Mouse (Mus musculus): ENCODE data around the gene Myl9. TPM values are rescaled to one million over a fixed set of nuclear protein-coding genes. Genes with fewer than 3 reads are reported as not detected.
"Not testable (repeated sequence)": the region's sequence is repeated elsewhere in the genome, so short reads cannot be mapped to it uniquely, and the experiment has no call there.

Gene Myl9
- polyA plus RNA-seq, 1 experiment: 155 TPM

DNA sequence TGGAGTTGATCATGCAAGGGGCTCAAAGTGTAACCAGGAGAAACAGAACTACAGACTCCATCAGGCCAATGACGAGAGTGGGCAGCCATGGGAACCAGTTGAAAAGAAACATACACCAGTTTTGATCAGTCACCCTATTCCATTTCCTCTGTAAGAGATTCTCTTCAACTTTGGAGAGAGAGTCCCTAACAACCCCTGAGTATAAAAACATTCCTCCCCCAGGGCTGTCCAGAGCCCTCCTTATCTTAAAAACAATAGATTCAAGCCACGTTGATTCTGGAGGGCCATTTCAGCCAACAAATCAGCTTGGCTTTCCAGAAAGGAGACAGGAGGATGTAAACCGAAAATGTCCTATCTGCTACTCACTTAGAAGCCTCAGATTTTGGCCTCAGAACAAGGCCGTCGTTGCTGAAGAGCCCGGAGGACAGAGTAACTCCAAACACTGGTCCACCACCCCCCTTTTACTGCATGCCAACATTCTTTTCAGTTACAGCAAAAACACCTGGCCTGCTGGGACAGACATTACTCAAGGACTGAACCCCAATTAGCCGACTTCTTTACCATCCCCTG, 8.9 kb downstream of the Myl9 start:
- DNase-seq: no peak
- Histone ChIP-seq H3K27me3 (replicated peaks; ENCODE audit: control insufficient read depth, insufficient read depth, low read length) (no peaks in the 10 kb centered on the region), H3K27ac (ENCODE audit: insufficient read depth, low read depth, low read length) (no peak overlapping the region), H3K4me1 (ENCODE audit: control insufficient read depth, insufficient read depth, low read length) (no peaks in the 10 kb centered on the region), H3K4me3 (ENCODE audit: insufficient read depth, low read depth, low read length) (no peak overlapping the region), H3K36me3 (ENCODE audit: control insufficient read depth, insufficient read depth, low read length) (no peaks in the 10 kb centered on the region)
- 61% methylated on average over 7 of the region's 7 CpGs for WGBS
- TF ChIP-seq POLR2A (IDR thresholded peaks at IDR 0.05; ENCODE audit: low read depth, low read length) (no peak), CTCF (conservative IDR thresholded peaks at IDR 0.05; ENCODE audit: insufficient read depth, insufficient read length, low read depth, low read length) (no peak)

DNA sequence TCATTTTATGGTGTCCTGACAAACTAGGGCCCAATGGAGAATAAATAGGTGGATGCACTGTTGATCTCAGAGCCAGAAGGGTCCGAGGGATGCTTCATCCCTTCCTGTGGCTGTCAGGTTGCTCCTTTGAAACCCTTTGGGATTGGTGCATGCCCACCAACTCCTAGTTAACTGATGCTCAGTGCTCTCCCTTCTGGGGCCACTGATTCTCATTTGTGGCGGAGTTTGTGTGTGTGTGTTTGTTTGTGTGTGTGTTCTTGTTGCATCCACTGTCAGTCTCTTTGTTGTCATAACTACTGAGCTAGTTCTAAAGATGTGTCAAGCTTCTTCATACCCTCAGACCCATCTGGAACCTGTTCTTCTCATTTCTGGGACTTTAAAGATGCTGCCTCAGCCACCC, 9.7 kb downstream of the Myl9 start:
- no peak for DNase-seq
- Histone ChIP-seq H3K27ac (ENCODE audit: insufficient read depth, low read depth, low read length) (no peak overlapping the region), H3K27me3 (replicated peaks; ENCODE audit: control insufficient read depth, insufficient read depth, low read length) (no peaks in the 10 kb centered on the region), H3K4me1 (ENCODE audit: control insufficient read depth, insufficient read depth, low read length) (no peaks in the 10 kb centered on the region), H3K36me3 (ENCODE audit: control insufficient read depth, insufficient read depth, low read length) (no peaks in the 10 kb centered on the region), H3K4me3 (ENCODE audit: insufficient read depth, low read depth, low read length) (no peak overlapping the region)
- TF ChIP-seq POLR2A (IDR thresholded peaks at IDR 0.05; ENCODE audit: low read depth, low read length): no peak
- no peak for TF ChIP-seq CTCF (conservative IDR thresholded peaks at IDR 0.05; ENCODE audit: insufficient read depth, insufficient read length, low read depth, low read length)
- 89% methylated on average over 2 of the region's 2 CpGs for WGBS

DNA sequence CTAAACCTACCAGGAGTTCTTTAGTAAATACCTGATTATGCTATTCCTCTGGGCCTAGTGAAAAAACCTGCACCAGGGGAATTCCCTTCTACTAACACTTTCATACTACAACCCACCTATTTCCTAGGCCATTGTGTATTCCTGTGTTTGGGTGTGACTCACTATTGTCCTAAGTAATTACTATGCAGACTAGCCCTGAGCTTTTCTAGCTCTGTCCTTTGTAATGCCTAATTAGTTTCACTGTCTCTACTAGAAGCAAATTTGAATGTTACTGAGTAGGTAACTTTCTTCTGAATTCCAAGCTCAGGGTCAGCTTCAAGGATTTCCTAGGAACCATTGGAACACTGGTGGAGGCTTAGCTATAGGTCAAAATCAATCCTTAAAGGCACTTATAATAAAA, 11.1 kb downstream of the Myl9 start:
- H3K4me1 ChIP-seq (ENCODE audit: control insufficient read depth, insufficient read depth, low read length): not testable (repeated sequence)

DNA sequence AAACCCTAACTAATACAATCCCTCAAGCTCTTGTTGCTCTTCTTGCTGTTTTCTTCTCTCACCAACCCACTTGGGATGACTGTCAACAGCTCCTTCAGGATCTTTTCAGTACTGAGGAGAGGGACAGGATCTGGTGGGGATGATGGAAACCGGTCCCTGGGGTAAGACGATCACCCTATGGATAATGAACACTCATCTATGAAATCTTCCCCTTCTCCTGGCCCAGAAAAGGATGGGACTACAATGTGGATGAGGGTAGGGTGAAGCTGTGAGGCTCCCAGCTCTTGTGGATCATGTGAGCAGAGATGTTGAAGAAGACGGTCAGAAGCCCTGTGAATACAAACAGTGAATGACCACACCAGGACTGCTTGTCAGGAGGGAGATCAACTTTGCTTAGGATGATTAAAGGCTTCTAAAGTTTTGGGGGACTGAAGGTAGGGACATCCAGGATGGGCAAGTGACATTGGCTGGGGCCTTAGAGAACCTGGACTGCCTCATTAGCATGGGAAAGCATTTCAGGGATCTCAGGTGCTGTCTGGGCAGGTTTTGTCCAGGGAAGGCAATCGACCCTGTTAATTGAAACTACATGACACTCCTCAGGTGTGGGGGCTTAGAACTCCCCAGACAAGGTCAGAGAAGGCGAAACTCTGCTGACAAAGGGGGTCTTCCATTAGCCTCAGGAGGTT, 12.0 kb downstream of the Myl9 start:
- DNase-seq: no peak
- no peak overlapping the region for H3K27ac ChIP-seq (ENCODE audit: insufficient read depth, low read depth, low read length)
- no peaks in the 10 kb centered on the region for H3K4me1 ChIP-seq (ENCODE audit: control insufficient read depth, insufficient read depth, low read length)
- 87% methylated on average over 5 of the region's 5 CpGs for WGBS
- no peaks in the 10 kb centered on the region; the same call in 1 of the 2 replicates for H3K36me3 ChIP-seq (ENCODE audit: control insufficient read depth, insufficient read depth, low read length)
- no peak overlapping the region for H3K4me3 ChIP-seq (ENCODE audit: insufficient read depth, low read depth, low read length)
- no peaks in the 10 kb centered on the region for H3K27me3 ChIP-seq (replicated peaks; ENCODE audit: control insufficient read depth, insufficient read depth, low read length)
- TF ChIP-seq POLR2A (IDR thresholded peaks at IDR 0.05; ENCODE audit: low read depth, low read length): no peak
- TF ChIP-seq CTCF (conservative IDR thresholded peaks at IDR 0.05; ENCODE audit: insufficient read depth, insufficient read length, low read depth, low read length): no peak

More for the DNA sequence above, 11.1 kb downstream of the Myl9 start:
- H3K27ac ChIP-seq (ENCODE audit: insufficient read depth, low read depth, low read length); H3K4me3 ChIP-seq (ENCODE audit: insufficient read depth, low read depth, low read length); H3K27me3 ChIP-seq (replicated peaks; ENCODE audit: control insufficient read depth, insufficient read depth, low read length); DNase-seq; H3K36me3 ChIP-seq (ENCODE audit: control insufficient read depth, insufficient read depth, low read length): not testable (repeated sequence)

DNA sequence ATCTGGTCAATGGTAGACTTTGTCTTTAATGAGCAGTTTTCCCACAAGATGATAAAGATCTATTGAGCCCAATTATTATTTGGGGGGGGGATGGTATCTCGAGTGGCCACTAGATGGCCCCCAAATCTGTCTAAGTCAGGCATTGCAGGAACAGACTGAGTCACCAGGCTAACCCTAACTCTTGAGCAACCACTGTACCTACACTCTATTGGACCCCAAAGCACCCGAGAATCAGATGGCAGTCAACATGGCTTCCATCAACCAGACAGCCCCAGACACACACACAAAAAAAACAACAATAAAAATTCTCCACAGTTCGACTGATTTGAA, 12.5 kb downstream of the Myl9 start:
- Histone ChIP-seq H3K4me3 (ENCODE audit: insufficient read depth, low read depth, low read length) (no peak overlapping the region), H3K27ac (ENCODE audit: insufficient read depth, low read depth, low read length) (no peak overlapping the region), H3K36me3 (ENCODE audit: control insufficient read depth, insufficient read depth, low read length) (no peaks in the 10 kb centered on the region; the same call in 1 of the 2 replicates), H3K4me1 (ENCODE audit: control insufficient read depth, insufficient read depth, low read length) (no peaks in the 10 kb centered on the region), H3K27me3 (replicated peaks; ENCODE audit: control insufficient read depth, insufficient read depth, low read length) (no peaks in the 10 kb centered on the region)
- 35% methylated on average over 3 of the region's 3 CpGs for WGBS
- no peak for TF ChIP-seq POLR2A (IDR thresholded peaks at IDR 0.05; ENCODE audit: low read depth, low read length)
- TF ChIP-seq CTCF (conservative IDR thresholded peaks at IDR 0.05; ENCODE audit: insufficient read depth, insufficient read length, low read depth, low read length): peak; percentile 48
- no peak for DNase-seq

DNA sequence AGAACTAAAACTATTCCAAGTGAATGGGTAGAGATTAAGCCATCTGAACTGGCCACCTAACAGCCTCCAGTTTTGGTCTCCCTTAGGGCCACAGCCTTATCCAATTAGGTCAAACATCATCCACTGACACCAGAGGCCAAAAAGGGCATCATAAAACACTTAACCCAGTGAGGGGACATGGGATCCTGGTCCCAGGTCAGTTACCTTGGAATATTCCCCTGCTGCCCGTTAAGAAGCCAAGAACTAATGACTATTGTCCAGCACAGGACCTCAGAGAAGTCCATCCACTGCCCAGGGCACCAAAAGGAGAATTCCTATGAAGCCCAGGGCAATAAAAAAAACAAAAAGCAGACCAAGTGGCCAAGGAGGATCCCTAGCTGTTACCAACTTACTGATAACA, 13.6 kb downstream of the Myl9 start:
- H3K27ac ChIP-seq (ENCODE audit: insufficient read depth, low read depth, low read length): no peak overlapping the region
- H3K27me3 ChIP-seq (replicated peaks; ENCODE audit: control insufficient read depth, insufficient read depth, low read length): no peaks in the 10 kb centered on the region
- no peaks in the 10 kb centered on the region; the same call in 1 of the 2 replicates for H3K36me3 ChIP-seq (ENCODE audit: control insufficient read depth, insufficient read depth, low read length)
- H3K4me1 ChIP-seq (ENCODE audit: control insufficient read depth, insufficient read depth, low read length): no peaks in the 10 kb centered on the region
- TF ChIP-seq CTCF (conservative IDR thresholded peaks at IDR 0.05; ENCODE audit: insufficient read depth, insufficient read length, low read depth, low read length) (no peak), POLR2A (IDR thresholded peaks at IDR 0.05; ENCODE audit: low read depth, low read length) (no peak)
- 56% methylated on average over 1 of the region's 1 CpGs for WGBS
- H3K4me3 ChIP-seq (ENCODE audit: insufficient read depth, low read depth, low read length): no peak overlapping the region
- DNase-seq: no peak

DNA sequence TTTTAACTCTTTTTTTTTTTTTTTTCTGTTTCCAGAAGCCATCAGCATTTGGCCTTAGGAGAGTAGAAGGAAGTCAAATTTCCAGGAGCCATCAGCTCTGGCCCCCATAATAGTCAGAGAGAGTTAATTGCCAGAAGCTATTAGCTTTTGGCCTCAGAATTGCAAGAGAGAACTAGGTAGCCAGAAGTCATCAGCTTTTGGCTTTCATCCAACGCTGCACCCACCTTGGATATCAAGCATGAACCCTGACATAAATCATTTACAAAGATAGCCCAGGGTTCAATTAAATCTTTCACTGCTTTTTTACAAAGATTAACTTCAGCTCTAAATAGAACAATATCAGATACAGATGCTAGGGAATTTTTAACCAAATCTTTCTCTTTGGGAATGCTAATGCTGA, 23.3 kb downstream of the Myl9 start:
- 44% methylated on average over 1 of the region's 1 CpGs for WGBS
- no peaks in the 10 kb centered on the region for H3K36me3 ChIP-seq (ENCODE audit: control insufficient read depth, insufficient read depth, low read length)
- no peaks in the 10 kb centered on the region; the same call in 1 of the 2 replicates for H3K4me1 ChIP-seq (ENCODE audit: control insufficient read depth, insufficient read depth, low read length)
- TF ChIP-seq CTCF (conservative IDR thresholded peaks at IDR 0.05; ENCODE audit: insufficient read depth, insufficient read length, low read depth, low read length) (no peak), POLR2A (IDR thresholded peaks at IDR 0.05; ENCODE audit: low read depth, low read length) (no peak)
- DNase-seq: peak; percentile 72
- H3K27me3 ChIP-seq (replicated peaks; ENCODE audit: control insufficient read depth, insufficient read depth, low read length): no peaks in the 10 kb centered on the region
- no peak overlapping the region for H3K27ac ChIP-seq (ENCODE audit: insufficient read depth, low read depth, low read length)
- no peak overlapping the region for H3K4me3 ChIP-seq (ENCODE audit: insufficient read depth, low read depth, low read length)
